Mouse (Mus musculus) kidney, embryonic 15.5 days (tissue): ENCODE data around the gene Map3k7. TPM values are rescaled to one million over a fixed set of nuclear protein-coding genes. Genes with fewer than 3 reads are reported as not detected.

ENCODE experiments used
- ATAC-seq: fragments of 200-750 bp; cut with Nextera tagmentation; replicated peaks from 2 replicates; pipeline ENCODE4 v1.8.0; 2017; ENCODE audit warnings: moderate TSS enrichment; ENCODE audit not compliant: low FRiP score
- H3K27ac ChIP-seq: fragments of 300-500 bp; sonication (generic); 2 replicates; pipeline ENCODE4 v1.5.1; 2015; ENCODE audit warnings: mild to moderate bottlenecking, inconsistent platforms
- H3K27me3 ChIP-seq: fragments of 300-500 bp; sonication (generic); 2 replicates; pipeline ENCODE4 v1.6.1; 2015; ENCODE audit warnings: inconsistent platforms
- H3K36me3 ChIP-seq: fragments of 300-500 bp; sonication (generic); 2 replicates; pipeline ENCODE4 v1.6.1; 2015; ENCODE audit warnings: inconsistent platforms
- H3K4me1 ChIP-seq: fragments of 300-500 bp; sonication (generic); 2 replicates; pipeline ENCODE4 v1.6.1; 2015; ENCODE audit warnings: inconsistent platforms
- H3K4me2 ChIP-seq: fragments of 300-500 bp; sonication (generic); 2 replicates; pipeline ENCODE4 v1.6.1; 2015; ENCODE audit warnings: moderate library complexity, mild to moderate bottlenecking, inconsistent platforms
- H3K4me3 ChIP-seq: fragments of 300-500 bp; sonication (generic); replicated peaks from 2 replicates; pipeline ENCODE4 v1.5.1; 2015; ENCODE audit warnings: mild to moderate bottlenecking, inconsistent platforms
- H3K9ac ChIP-seq: fragments of 300-500 bp; sonication (generic); 2 replicates; pipeline ENCODE4 v1.6.1; 2015; ENCODE audit warnings: mild to moderate bottlenecking, inconsistent platforms
- H3K9me3 ChIP-seq: fragments of 300-500 bp; sonication (generic); replicated peaks from 2 replicates; pipeline ENCODE4 v1.6.1; 2016; ENCODE audit warnings: inconsistent platforms
- WGBS: fragments of 180-500 bp; shearing (Covaris S2); methylation state at CpG from one replicate; pipeline ENCODE4 v1.1.7; 2015; ENCODE audit warnings: mixed read lengths; 5-methylcytosine and 5-hydroxymethylcytosine counted together
- polyA plus RNA-seq: library from polyadenylated mRNA; unstranded; fragments of >200 nt; fragmentation: Nextera tagmentation; extraction: Ambion mirVana; gene quantifications from 2 replicates; pipeline ENCODE4 v1.2.1, GENCODE M21; 2015

Map3k7 gene
- polyA plus RNA-seq, 1 experiment from 2014 or later: 35.4 TPM

DNA sequence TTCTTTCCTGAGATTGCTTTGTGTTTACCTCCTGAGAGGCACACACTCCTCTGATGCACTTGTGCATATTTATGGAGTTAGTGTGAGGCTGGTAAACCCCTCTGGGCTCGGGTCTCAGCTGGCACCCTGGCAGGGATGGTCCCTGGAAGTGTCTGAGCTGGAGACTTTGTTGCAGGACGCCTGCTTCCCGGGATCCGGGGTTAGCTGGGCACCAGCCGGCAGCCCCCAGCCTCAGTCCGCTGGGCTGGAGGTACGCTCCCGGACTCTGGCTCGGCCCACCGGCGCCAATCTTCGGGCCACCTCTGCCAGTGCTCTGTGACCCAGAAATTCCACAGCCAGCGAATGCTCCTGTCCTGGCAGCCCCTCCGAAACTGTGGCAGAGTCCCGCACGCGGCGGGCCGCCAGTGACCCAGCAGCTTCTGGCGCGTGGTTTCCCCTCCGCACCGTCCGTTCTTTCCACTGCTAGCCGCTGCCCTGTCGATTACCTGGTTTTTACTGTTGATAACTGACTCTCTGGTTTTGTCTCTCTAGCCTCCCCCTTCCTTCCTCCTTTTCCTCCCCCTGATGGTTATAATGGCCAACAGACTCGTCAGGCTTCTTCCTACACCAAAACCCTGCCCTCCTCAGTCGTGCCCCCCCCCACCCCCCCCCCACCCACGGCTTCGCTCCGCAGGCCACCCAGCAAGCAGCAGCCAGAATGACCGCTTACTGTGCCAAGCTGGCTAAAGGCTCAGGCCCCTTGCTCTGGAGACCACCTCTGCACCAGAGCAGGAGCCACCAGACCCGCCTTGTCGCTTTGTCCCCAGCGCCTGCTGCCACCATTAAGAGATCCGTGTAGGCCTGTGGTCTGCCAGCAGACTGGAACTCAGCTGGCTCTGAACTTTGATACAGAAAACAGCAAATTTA lies 26.3 kb upstream of the Map3k7 start:
- Histone ChIP-seq H3K4me1 (peaks cover 18% of the 10 kb centered on the region), H3K36me3 (no peaks in the 10 kb centered on the region), H3K27me3 (0 out of 2 replicates have a peak, but pooled peaks cover 2% of the 10 kb centered on the region), H3K4me2 (peak overlapping the region; percentile 96), H3K9ac (peak overlapping the region; percentile 59), H3K9me3 (no peaks in the 10 kb centered on the region), H3K27ac (peak overlapping the region; percentile 70), H3K4me3 (peak overlapping the region; percentile 52)
- WGBS: 2% methylated on average over 36 of the region's 36 CpGs
- peak; percentile 78 for ATAC-seq

- Histone ChIP-seq H3K4me2 (peak overlapping the region; percentile 44), H3K9me3 (no peaks in the 10 kb centered on the region), H3K27ac (no peak overlapping the region), H3K27me3 (0 out of 2 replicates have a peak, but pooled peaks cover 2% of the 10 kb centered on the region), H3K4me3 (no peak overlapping the region), H3K4me1 (peaks cover 18% of the 10 kb centered on the region), H3K9ac (no peak overlapping the region), H3K36me3 (no peaks in the 10 kb centered on the region)
- peak; percentile 61; the same call in 1 of the 2 replicates for ATAC-seq
- WGBS: 28% methylated on average over 9 of the region's 9 CpGs
Measured at GRCm38 (mm10) chr4:31938416-31939106, 25.3 kb upstream of the Map3k7 start.

GRCm38 (mm10) chr4:31941616-31942015 lies 22.3 kb upstream of the Map3k7 start:
- H3K4me2 ChIP-seq: no peak overlapping the region
- H3K9me3 ChIP-seq: no peaks in the 10 kb centered on the region
- WGBS: 41% methylated on average over 4 of the region's 4 CpGs
- H3K36me3 ChIP-seq: no peaks in the 10 kb centered on the region
- H3K27me3 ChIP-seq: no peaks in the 10 kb centered on the region
- no peak for ATAC-seq
- H3K9ac ChIP-seq: no peak overlapping the region
- H3K27ac ChIP-seq: no peak overlapping the region
- no peak overlapping the region for H3K4me3 ChIP-seq
- peaks cover 18% of the 10 kb centered on the region for H3K4me1 ChIP-seq

DNA sequence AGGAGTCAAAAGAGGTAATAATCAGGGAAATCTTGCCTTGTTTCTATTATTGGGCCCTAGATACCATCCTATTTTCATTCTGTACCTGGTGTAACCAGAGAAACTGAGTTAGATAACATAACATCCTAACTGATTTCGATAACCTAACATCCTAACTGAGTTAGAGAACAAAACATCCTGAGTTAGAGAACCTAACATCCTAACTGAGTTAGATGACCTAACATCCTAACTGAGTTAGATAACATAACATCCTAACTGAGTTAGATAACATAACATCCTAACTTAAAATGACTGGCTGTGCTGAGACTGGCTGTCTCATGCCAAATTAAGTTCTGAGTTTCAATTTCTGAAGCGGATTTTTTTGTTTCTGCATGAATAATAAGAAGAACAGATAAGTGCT lies 20.9 kb upstream of the Map3k7 start:
- H3K9ac ChIP-seq: no peak overlapping the region
- H3K4me3 ChIP-seq: no peak overlapping the region
- no peak for ATAC-seq
- no peaks in the 10 kb centered on the region for H3K27me3 ChIP-seq
- peaks cover 3% of the 10 kb centered on the region for H3K4me1 ChIP-seq
- H3K9me3 ChIP-seq: no peaks in the 10 kb centered on the region
- WGBS: 88% methylated on average over 2 of the region's 2 CpGs
- no peak overlapping the region for H3K27ac ChIP-seq
- H3K4me2 ChIP-seq: no peak overlapping the region
- no peaks in the 10 kb centered on the region for H3K36me3 ChIP-seq

GRCm38 (mm10) chr4:31964194-31964875 lies 438 bp downstream of the Map3k7 start:
- under 1% methylated on average over 47 of the region's 47 CpGs for WGBS
- peak overlapping the region; percentile 80 for H3K4me3 ChIP-seq
- ATAC-seq: peak; percentile 68; the same call in 1 of the 2 replicates
- H3K9ac ChIP-seq: peak overlapping the region; percentile 85
- H3K4me1 ChIP-seq: peaks cover 16% of the 10 kb centered on the region
- peak overlapping the region; percentile 100 for H3K27ac ChIP-seq
- no peaks in the 10 kb centered on the region for H3K27me3 ChIP-seq
- no peaks in the 10 kb centered on the region for H3K9me3 ChIP-seq
- peak overlapping the region; percentile 68 for H3K4me2 ChIP-seq
- no peaks in the 10 kb centered on the region for H3K36me3 ChIP-seq

- Histone ChIP-seq H3K27ac (no peak overlapping the region), H3K4me2 (peak overlapping the region; percentile 68), H3K9ac (peak overlapping the region; percentile 85), H3K4me1 (peaks cover 16% of the 10 kb centered on the region), H3K4me3 (peak overlapping the region; percentile 80), H3K27me3 (no peaks in the 10 kb centered on the region), H3K36me3 (no peaks in the 10 kb centered on the region), H3K9me3 (no peaks in the 10 kb centered on the region)
- WGBS: 41% methylated on average over 2 of the region's 2 CpGs
- ATAC-seq: no peak
Measured at GRCm38 (mm10) chr4:31965208-31965607, 1.3 kb downstream of the Map3k7 start.

DNA sequence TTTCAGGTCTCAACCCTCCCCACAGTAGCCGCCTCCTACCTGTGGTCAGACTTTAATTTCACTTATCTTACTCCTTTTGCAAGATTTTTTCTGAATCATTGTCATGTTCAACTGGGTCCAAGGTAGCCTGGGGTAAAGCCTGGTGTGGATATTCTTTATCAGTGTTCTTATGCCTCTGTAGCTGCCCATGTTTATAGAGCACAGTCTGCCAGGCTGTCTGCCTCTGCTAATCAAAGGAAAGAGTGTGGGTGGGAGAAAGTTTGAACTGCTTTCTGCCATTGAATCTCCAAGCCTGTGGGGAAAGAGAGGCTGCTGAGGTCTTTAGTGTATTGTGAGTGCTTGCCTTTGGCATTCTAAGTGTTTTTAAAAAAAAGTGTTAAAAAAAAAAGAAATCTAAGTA lies 7.5 kb downstream of the Map3k7 start:
- no peak overlapping the region for H3K4me3 ChIP-seq
- H3K9me3 ChIP-seq: no peaks in the 10 kb centered on the region
- no peak overlapping the region for H3K4me2 ChIP-seq
- peaks cover 4% of the 10 kb centered on the region; the same call in 1 of the 2 replicates for H3K4me1 ChIP-seq
- H3K9ac ChIP-seq: no peak overlapping the region
- H3K36me3 ChIP-seq: 0 out of 2 replicates have a peak, but pooled peaks cover 3% of the 10 kb centered on the region
- no peak for ATAC-seq
- H3K27ac ChIP-seq: no peak overlapping the region
- 83% methylated on average over 1 of the region's 1 CpGs for WGBS
- no peaks in the 10 kb centered on the region for H3K27me3 ChIP-seq

DNA sequence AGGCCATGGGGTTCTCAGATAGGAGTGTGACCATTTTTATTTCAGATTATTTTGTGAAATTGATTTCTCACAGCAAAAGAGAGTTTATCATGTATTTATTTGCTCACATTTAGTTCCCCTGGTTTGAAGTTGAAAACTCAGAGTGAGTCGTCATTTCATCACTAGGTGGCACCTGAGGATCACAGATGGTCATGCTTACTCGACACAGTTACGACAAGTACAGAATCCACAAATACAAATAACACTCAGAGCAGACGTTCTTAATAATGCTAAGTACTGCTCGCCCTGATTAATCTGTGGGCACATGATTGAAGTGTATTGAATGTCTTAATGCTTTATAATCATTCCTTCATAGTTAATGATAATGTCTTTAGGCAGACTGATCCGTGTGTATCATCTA lies 8.3 kb downstream of the Map3k7 start:
- Histone ChIP-seq H3K9me3 (no peaks in the 10 kb centered on the region), H3K4me1 (peaks cover 4% of the 10 kb centered on the region; the same call in 1 of the 2 replicates), H3K27ac (no peak overlapping the region), H3K9ac (no peak overlapping the region), H3K4me2 (no peak overlapping the region), H3K27me3 (no peaks in the 10 kb centered on the region), H3K4me3 (no peak overlapping the region), H3K36me3 (peaks cover 10% of the 10 kb centered on the region)
- ATAC-seq: no peak
- 63% methylated on average over 6 of the region's 6 CpGs for WGBS

DNA sequence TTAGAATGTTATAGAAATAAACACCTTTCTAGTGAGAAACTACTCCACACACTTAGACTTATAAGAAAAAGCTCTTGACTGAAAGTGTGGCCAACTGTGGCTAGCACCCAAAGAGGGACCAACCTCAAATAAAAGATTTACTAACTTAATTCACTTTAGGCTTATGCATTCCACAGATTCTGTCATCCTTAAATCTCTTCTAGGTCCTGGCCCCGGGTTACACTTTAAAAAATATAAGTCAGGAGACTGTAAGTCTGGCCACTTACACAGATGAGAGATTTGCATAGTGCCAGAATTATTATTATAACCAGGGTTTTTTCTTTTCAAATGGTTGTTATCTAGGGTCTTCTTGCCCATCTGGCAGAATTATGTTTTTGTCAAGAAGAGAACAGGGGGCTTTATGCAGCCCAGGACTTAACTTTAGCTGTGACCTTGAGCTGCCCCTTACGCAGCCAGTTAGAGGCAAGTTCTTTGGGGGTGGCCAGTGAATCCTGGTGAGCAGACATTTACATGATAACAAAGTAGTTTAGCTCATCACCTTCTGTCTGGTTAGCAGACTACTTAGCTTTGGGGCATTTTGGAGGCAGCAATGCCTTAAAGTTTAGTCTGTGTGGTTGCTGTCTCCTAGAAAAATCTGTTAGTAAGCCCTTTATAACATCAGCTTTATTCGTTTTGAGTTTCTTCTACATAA lies 11.5 kb downstream of the Map3k7 start:
- peaks cover 37% of the 10 kb centered on the region for H3K36me3 ChIP-seq
- H3K4me1 ChIP-seq: peaks cover 4% of the 10 kb centered on the region; the same call in 1 of the 2 replicates
- ATAC-seq: peak; percentile 56; the same call in 1 of the 2 replicates
- H3K27ac ChIP-seq: peak overlapping the region; percentile 45; the same call in 1 of the 2 replicates
- no peak overlapping the region for H3K4me2 ChIP-seq
- H3K4me3 ChIP-seq: no peak overlapping the region
- H3K9me3 ChIP-seq: no peaks in the 10 kb centered on the region
- WGBS: 63% methylated on average over 3 of the region's 3 CpGs
- H3K27me3 ChIP-seq: no peaks in the 10 kb centered on the region
- H3K9ac ChIP-seq: no peak overlapping the region

- Histone ChIP-seq H3K36me3 (peaks cover 69% of the 10 kb centered on the region), H3K4me1 (no peaks in the 10 kb centered on the region), H3K4me3 (no peak overlapping the region), H3K27ac (no peak overlapping the region), H3K4me2 (no peak overlapping the region), H3K9ac (no peak overlapping the region), H3K27me3 (no peaks in the 10 kb centered on the region), H3K9me3 (no peaks in the 10 kb centered on the region)
- no peak for ATAC-seq
- 95% methylated on average over 8 of the region's 8 CpGs for WGBS
Measured at GRCm38 (mm10) chr4:31981863-31982262, 18.0 kb downstream of the Map3k7 start.

DNA sequence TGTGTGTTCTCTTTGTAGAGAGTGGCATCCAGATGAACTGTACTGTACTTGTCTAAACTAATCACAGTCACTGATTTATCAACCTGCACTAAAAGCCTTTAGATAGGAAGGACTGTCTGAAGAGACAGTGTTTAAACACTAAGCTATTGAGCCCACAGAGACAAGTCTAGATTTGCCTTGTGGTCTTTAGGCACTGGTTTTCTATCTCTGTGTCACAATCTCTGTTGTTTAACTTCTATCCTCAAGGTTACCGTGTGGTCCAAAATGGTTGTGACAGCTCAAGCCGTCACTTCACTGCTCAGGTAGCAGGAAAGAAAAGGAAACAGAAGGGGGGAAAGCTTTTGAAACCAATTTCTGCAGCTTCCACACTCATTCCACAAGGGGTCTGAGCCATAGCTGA lies 29.5 kb downstream of the Map3k7 start:
- ATAC-seq: no peak
- no peak overlapping the region for H3K4me3 ChIP-seq
- no peak overlapping the region for H3K27ac ChIP-seq
- no peaks in the 10 kb centered on the region for H3K9me3 ChIP-seq
- no peak overlapping the region for H3K4me2 ChIP-seq
- no peaks in the 10 kb centered on the region for H3K27me3 ChIP-seq
- WGBS: 93% methylated on average over 2 of the region's 2 CpGs
- no peaks in the 10 kb centered on the region for H3K4me1 ChIP-seq
- H3K9ac ChIP-seq: no peak overlapping the region
- peaks cover 76% of the 10 kb centered on the region for H3K36me3 ChIP-seq
